Mouse (Mus musculus): Measurements from ENCODE around the gene Tmem131. TPM values are rescaled to one million over a fixed set of nuclear protein-coding genes. Genes with fewer than 3 reads are reported as not detected.

The Tmem131 gene
- total RNA-seq, 2 experiments from 2014 or later = 37.2 to 44.1 TPM

GRCm38 (mm10) chr1:36744268-36744944 is 199.1 kb downstream of the Tmem131 start:
- peak; percentile 56 to 66 for DNase-seq (ENCODE audit: low spot score in 2 of 2)

GRCm38 (mm10) chr1:36743046-36743445 is 200.4 kb downstream of the Tmem131 start:
- DNase-seq (ENCODE audit: low spot score in 2 of 2) = no peak

Other genes with a start within 250 kb of the Tmem131 start
- gene 4933424G06Rik, start 233.5 kb downstream of the Tmem131 start, total RNA-seq (2021) = not detected
- gene Actr1b, start 229.2 kb downstream of the Tmem131 start, total RNA-seq (2021) = 100 to 1,000 TPM; 113 to 143 TPM
- under 1 TPM; 0.66 to 0.77 TPM for gene Zap70, start 181.9 kb downstream of the Tmem131 start, total RNA-seq (2021)
- gene Vwa3b, start 82.9 kb upstream of the Tmem131 start, total RNA-seq (2021) = 1 to 10 TPM in 1 of 2 experiments, under 1 TPM in 1; 0.58 to 1.4 TPM